7 mouse cellular contexts compared by ENCODE assay signal in the genomic region with DNA sequence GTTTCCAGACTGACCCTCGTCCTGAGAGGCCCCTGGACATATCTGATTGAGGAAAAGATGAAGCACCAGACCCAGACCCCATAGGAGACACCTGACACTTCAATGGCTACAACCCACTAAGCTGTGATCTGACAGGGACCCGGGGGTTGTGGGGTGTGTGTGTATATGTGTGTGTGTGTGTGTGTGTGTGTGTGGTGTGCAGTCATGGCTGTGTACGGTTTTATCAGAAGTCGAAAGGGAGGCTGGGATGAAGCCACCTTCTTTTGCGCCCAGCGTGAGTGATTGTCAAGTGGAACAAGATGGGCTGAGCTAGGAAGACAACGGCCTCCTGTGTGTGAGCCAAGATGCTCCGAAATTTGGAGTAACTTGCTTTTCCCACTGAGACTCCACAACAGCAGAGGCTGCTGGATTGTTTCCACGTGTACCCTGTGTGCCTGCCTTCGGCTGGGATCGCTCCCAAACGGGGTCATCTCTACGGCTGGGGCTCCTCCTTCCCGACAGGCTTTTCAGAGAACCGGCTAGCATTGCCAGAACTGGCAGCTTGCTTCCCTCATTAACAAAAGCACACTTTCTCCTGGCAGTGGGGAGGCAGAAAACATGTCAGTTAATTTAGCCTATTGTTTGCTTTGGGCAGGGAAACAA. TPM values are rescaled to one million over a fixed set of nuclear protein-coding genes. Genes with fewer than 3 reads are reported as not detected.
DNase-seq lines count a peak whose midpoint lies in the region; ATAC-seq lines count a peak whose summit lies in the region.

No protein-coding gene starts in this region.

- peak; percentile 75 for DNase-seq in cerebellum, adult 11-12 months
- DNase-seq in cerebellum, postnatal 14 days = peak; percentile 82 to 84
- DNase-seq in left cerebral cortex, adult 11 months (ENCODE audit: low spot score) = peak; percentile 42
- peak; percentile 18 for DNase-seq in ovary, postnatal 14 days (ENCODE audit: low spot score)
- DNase-seq in gastrocnemius, postnatal 10 days = no peak
- DNase-seq in heart, adult 11 months = no peak

- no peak for ATAC-seq in erythroblast, adult 5-6 weeks (replicated peaks; ENCODE audit: low FRiP score, poor library complexity, severe bottlenecking)

RNA-seq across cellular contexts. Expression of a gene that starts 50.1 kb away (rescaled TPM):
- not detected for total RNA-seq in gastrocnemius, postnatal 10 days (2021)
- total RNA-seq in erythroblast, adult 5-6 weeks (2015; ENCODE audit: low replicate concordance) = not detected in 2 replicates
- total RNA-seq in erythroblast, adult 5-6 weeks (2017; ENCODE audit: low replicate concordance) = 0.17 TPM in 1 of 2 replicates, not detected in the other

Comparison
In these comparisons a context has a peak if more than half of its experiments do, and no peak if none do; other contexts are left out.
1. DNase-seq: peak in cerebellum, adult 11-12 months (single experiment), cerebellum, postnatal 14 days (2 of 2), left cerebral cortex, adult 11 months (single experiment) and ovary, postnatal 14 days (single experiment); none in gastrocnemius, postnatal 10 days (single experiment) and heart, adult 11 months (single experiment).